Mouse (Mus musculus) lung, postnatal 4 days (tissue): ENCODE data around the gene Ces2a.

Experiments
- DNase-seq, 2 experiments: peaks; one replicate each; pipeline ENCODE4 v3.0.0; 2021

Ces2a gene

GRCm38 (mm10) chr8:104733753-104734152, at the start of gene Ces2a:
TSS of gene Ces2a (plus strand) at chr8:104734003.
- DNase-seq = no peak

- DNase-seq = no peak
Observed at GRCm38 (mm10) chr8:104688433-104688832, 45.4 kb upstream of the Ces2a start.

GRCm38 (mm10) chr8:104698556-104698955, 35.2 kb upstream of the Ces2a start:
- DNase-seq = no peak

GRCm38 (mm10) chr8:104701900-104702299, 31.9 kb upstream of the Ces2a start:
- DNase-seq = no peak

- no peak for DNase-seq
Observed at GRCm38 (mm10) chr8:104721166-104721565, 12.6 kb upstream of the Ces2a start.

GRCm38 (mm10) chr8:104731451-104731850, 2.4 kb upstream of the Ces2a start:
- no peak for DNase-seq

GRCm38 (mm10) chr8:104731969-104732368, 1.8 kb upstream of the Ces2a start:
- no peak for DNase-seq

GRCm38 (mm10) chr8:104742039-104742438, 8.2 kb downstream of the Ces2a start:
- DNase-seq = no peak

GRCm38 (mm10) chr8:104743410-104743809, 9.6 kb downstream of the Ces2a start:
- no peak for DNase-seq

GRCm38 (mm10) chr8:104752818-104753217, 19.0 kb downstream of the Ces2a start:
- DNase-seq = no peak

- DNase-seq = no peak
Observed at GRCm38 (mm10) chr8:104757621-104758020, 23.8 kb downstream of the Ces2a start.

- no peak for DNase-seq
Observed at GRCm38 (mm10) chr8:104758209-104758608, 24.4 kb downstream of the Ces2a start.

GRCm38 (mm10) chr8:104761126-104761525, 27.3 kb downstream of the Ces2a start:
- no peak for DNase-seq

GRCm38 (mm10) chr8:104766485-104766884, 32.7 kb downstream of the Ces2a start:
- no peak for DNase-seq

- no peak for DNase-seq
Observed at GRCm38 (mm10) chr8:104770365-104770764, 36.6 kb downstream of the Ces2a start.

- DNase-seq = no peak
Observed at GRCm38 (mm10) chr8:104787049-104787448, 53.2 kb downstream of the Ces2a start.

- no peak for DNase-seq
Observed at GRCm38 (mm10) chr8:104788929-104789328, 55.1 kb downstream of the Ces2a start.

GRCm38 (mm10) chr8:104789886-104790680, 56.3 kb downstream of the Ces2a start:
- DNase-seq = peak in 1 of 2 experiments; percentile 11
